In the genomic region with DNA sequence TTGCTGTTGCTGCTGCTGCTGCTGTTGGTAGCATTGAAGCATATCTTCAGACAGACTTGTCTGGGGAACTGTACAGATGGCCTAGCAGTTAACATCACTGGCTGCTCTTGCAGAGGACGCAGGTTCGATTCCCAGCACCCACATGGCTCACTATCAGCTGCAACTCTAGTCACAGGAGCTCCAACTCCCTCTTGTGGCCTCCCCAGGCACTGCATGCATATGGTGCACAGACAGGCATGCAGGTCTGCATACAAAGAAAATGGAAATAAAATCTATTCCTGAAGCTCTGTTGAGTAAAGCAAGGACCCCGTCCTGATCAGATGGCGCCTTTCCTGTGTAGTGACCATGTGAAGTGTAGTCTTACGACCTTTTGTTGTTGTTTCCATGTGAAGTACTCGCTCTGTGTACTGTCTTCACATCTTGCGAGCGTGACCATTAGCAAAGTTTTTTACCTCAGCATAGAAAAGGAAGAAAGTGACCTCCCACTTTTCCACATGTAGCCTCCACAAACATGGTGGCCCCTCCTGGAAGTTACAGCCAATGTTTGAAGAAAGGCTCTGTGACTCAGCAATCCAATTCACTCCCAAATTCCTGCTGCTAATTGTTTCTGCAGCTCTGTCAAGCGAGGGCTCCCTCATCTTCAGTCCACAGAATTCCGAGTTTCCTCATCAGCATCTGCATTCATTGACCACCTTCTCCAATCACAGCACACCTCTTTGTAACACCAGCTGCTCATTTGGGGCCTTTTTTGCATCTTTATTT, we compare ENCODE assay signal across 11 mouse cellular contexts.
DNase-seq lines count a peak whose midpoint lies in the region; ATAC-seq and TF ChIP-seq lines count a peak whose summit lies in the region.
"Had no signal": no experiment of that assay in that cellular context is flagged by ENCODE, and none has a peak within 500 bp of the region (broad histone marks: within the 10 kb centered on the region; RNA-seq: fewer than 3 reads in every experiment).

No protein-coding gene starts in this region.

- 90% methylated on average over 10 of the region's 10 CpGs for WGBS in kidney, adult 2 months
- 76% methylated on average over 10 of the region's 10 CpGs for WGBS in kidney, embryonic 14.5 days
- 91% methylated on average over 10 of the region's 10 CpGs for WGBS in midbrain, postnatal 0 days
- 88% methylated on average over 10 of the region's 10 CpGs for WGBS in midbrain, embryonic 14.5 days
- 79% methylated on average over 10 of the region's 10 CpGs for WGBS in stomach, embryonic 14.5 days

- no peak for ATAC-seq in kidney, embryonic 14.5 days (ENCODE audit: low FRiP score, low TSS enrichment)
- no peak for ATAC-seq in midbrain, postnatal 0 days (ENCODE audit: low FRiP score)
- ATAC-seq in midbrain, embryonic 14.5 days (ENCODE audit: low FRiP score, low TSS enrichment) = no peak
- ATAC-seq in stomach, embryonic 14.5 days (ENCODE audit: insufficient number of reproducible peaks, insufficient read depth, low FRiP score, low read depth) = no peak

- no peak overlapping the region for H3K4me3 ChIP-seq in kidney, adult 2 months (ENCODE audit: insufficient read depth, low read depth, low read length)
- H3K4me3 ChIP-seq in kidney, embryonic 14.5 days (ENCODE audit: low read length) = no peak overlapping the region
- no peak overlapping the region for H3K4me3 ChIP-seq in midbrain, postnatal 0 days (ENCODE audit: low read depth, low read length)
- no peak overlapping the region for H3K4me3 ChIP-seq in midbrain, embryonic 14.5 days (replicated peaks; ENCODE audit: low read depth, low read length)
- no peak overlapping the region for H3K4me3 ChIP-seq in stomach, embryonic 14.5 days (ENCODE audit: low read depth, low read length)
- H3K4me3 ChIP-seq: midbrain, embryonic 12.5 days had no signal

- H3K9me3 ChIP-seq in kidney, embryonic 14.5 days (ENCODE audit: control insufficient read depth, low read length) = no peaks in the 10 kb centered on the region
- no peaks in the 10 kb centered on the region for H3K9me3 ChIP-seq in midbrain, postnatal 0 days (ENCODE audit: low read length)
- H3K9me3 ChIP-seq in midbrain, embryonic 14.5 days (ENCODE audit: control insufficient read depth, low read length) = no peaks in the 10 kb centered on the region
- H3K9me3 ChIP-seq in stomach, embryonic 14.5 days (ENCODE audit: control insufficient read depth, low read depth, low read length) = no peaks in the 10 kb centered on the region

- H3K9ac ChIP-seq in kidney, embryonic 14.5 days (ENCODE audit: low read depth, low read length) = no peak overlapping the region
- no peak overlapping the region for H3K9ac ChIP-seq in midbrain, postnatal 0 days (replicated peaks; ENCODE audit: low read length, poor library complexity, severe bottlenecking)
- H3K9ac ChIP-seq in midbrain, embryonic 14.5 days (replicated peaks; ENCODE audit: low read length) = no peak overlapping the region
- no peak overlapping the region for H3K9ac ChIP-seq in stomach, embryonic 14.5 days (replicated peaks; ENCODE audit: low read depth, low read length)
- H3K9ac ChIP-seq: hindbrain, embryonic 14.5 days; midbrain, embryonic 12.5 days had no signal

- no peaks in the 10 kb centered on the region for H3K36me3 ChIP-seq in kidney, adult 2 months (ENCODE audit: control insufficient read depth, insufficient read depth, low read length)
- no peaks in the 10 kb centered on the region for H3K36me3 ChIP-seq in kidney, embryonic 14.5 days (ENCODE audit: control insufficient read depth, insufficient read depth, low read length)
- no peaks in the 10 kb centered on the region for H3K36me3 ChIP-seq in midbrain, postnatal 0 days (ENCODE audit: insufficient read depth, low read length)
- no peaks in the 10 kb centered on the region; the same call in 1 of the 2 replicates for H3K36me3 ChIP-seq in midbrain, embryonic 14.5 days (ENCODE audit: control insufficient read depth, insufficient read depth, low read length)
- no peaks in the 10 kb centered on the region for H3K36me3 ChIP-seq in stomach, embryonic 14.5 days (ENCODE audit: control insufficient read depth, insufficient read depth, low read length)
- H3K36me3 ChIP-seq: midbrain, embryonic 12.5 days had no signal

- DNase-seq in kidney, adult 2 months = no peak
- DNase-seq in midbrain, postnatal 0 days (ENCODE audit: low spot score) = no peak
- DNase-seq in midbrain, embryonic 14.5 days = no peak
- peak; percentile 69 for DNase-seq in ZHBTc4 (ENCODE audit: low read depth, low spot score)
- DNase-seq in gastrocnemius, postnatal 25 days = no peak
- no peak for DNase-seq in gastrocnemius, adult 8-10 months (ENCODE audit: low spot score in 2 of 2)
- DNase-seq: thymus, postnatal 14 days had no signal

- H3K27me3 ChIP-seq in kidney, adult 2 months (replicated peaks; ENCODE audit: control insufficient read depth, insufficient read depth, low read length) = no peaks in the 10 kb centered on the region
- H3K27me3 ChIP-seq in kidney, embryonic 14.5 days (ENCODE audit: control insufficient read depth, insufficient read depth, low read length) = no peaks in the 10 kb centered on the region
- H3K27me3 ChIP-seq in midbrain, postnatal 0 days (ENCODE audit: insufficient read depth, low read length) = no peaks in the 10 kb centered on the region
- H3K27me3 ChIP-seq in midbrain, embryonic 14.5 days (ENCODE audit: control insufficient read depth, insufficient read depth, low read length) = no peaks in the 10 kb centered on the region
- H3K27me3 ChIP-seq in stomach, embryonic 14.5 days (ENCODE audit: control insufficient read depth, insufficient read depth, low read length) = no peaks in the 10 kb centered on the region
- H3K27me3 ChIP-seq: midbrain, embryonic 12.5 days had no signal

- no peak overlapping the region for H3K27ac ChIP-seq in kidney, adult 2 months (ENCODE audit: insufficient read depth, low read depth, low read length)
- H3K27ac ChIP-seq in kidney, embryonic 14.5 days (ENCODE audit: low read depth, low read length) = no peak overlapping the region
- no peak overlapping the region for H3K27ac ChIP-seq in midbrain, postnatal 0 days (ENCODE audit: low read depth, low read length)
- H3K27ac ChIP-seq in midbrain, embryonic 14.5 days (replicated peaks; ENCODE audit: low read depth, low read length) = no peak overlapping the region
- peak overlapping the region; percentile 4; the same call in 1 of the 2 replicates for H3K27ac ChIP-seq in stomach, embryonic 14.5 days (ENCODE audit: low read length)
- H3K27ac ChIP-seq: hindbrain, embryonic 14.5 days; midbrain, embryonic 12.5 days had no signal

- no peak for TF ChIP-seq POLR2A in kidney, adult 2 months (IDR thresholded peaks at IDR 0.05; ENCODE audit: low read depth, low read length)

- TF ChIP-seq CTCF in kidney, adult 2 months (conservative IDR thresholded peaks at IDR 0.05; ENCODE audit: insufficient read depth, insufficient read length, low read depth, low read length) = 0 out of 2 replicates have a peak, but pooled peaks have one; percentile 24
- TF ChIP-seq CTCF in midbrain, postnatal 0 days (IDR thresholded peaks at IDR 0.05) = peak; percentile 41

- H3K4me1 ChIP-seq in kidney, adult 2 months (ENCODE audit: control insufficient read depth, insufficient read depth, low read length) = no peaks in the 10 kb centered on the region
- peaks cover 10% of the 10 kb centered on the region; the same call in 1 of the 2 replicates for H3K4me1 ChIP-seq in kidney, embryonic 14.5 days (ENCODE audit: control insufficient read depth, insufficient read depth, low read length)
- H3K4me1 ChIP-seq in midbrain, postnatal 0 days (ENCODE audit: insufficient read depth, low read length) = no peaks in the 10 kb centered on the region
- no peaks in the 10 kb centered on the region for H3K4me1 ChIP-seq in midbrain, embryonic 14.5 days (ENCODE audit: control insufficient read depth, insufficient read depth, low read length)
- peaks cover 9% of the 10 kb centered on the region; the same call in 1 of the 2 replicates for H3K4me1 ChIP-seq in stomach, embryonic 14.5 days (ENCODE audit: control insufficient read depth, insufficient read depth, low read length)

- H3K4me2 ChIP-seq in kidney, embryonic 14.5 days (replicated peaks; ENCODE audit: low read depth, low read length) = no peak overlapping the region
- no peak overlapping the region for H3K4me2 ChIP-seq in midbrain, postnatal 0 days (ENCODE audit: low read depth, low read length, poor library complexity, severe bottlenecking)
- no peak overlapping the region for H3K4me2 ChIP-seq in midbrain, embryonic 14.5 days (ENCODE audit: low read length)
- H3K4me2 ChIP-seq in stomach, embryonic 14.5 days (replicated peaks; ENCODE audit: low read depth, low read length) = no peak overlapping the region
- H3K4me2 ChIP-seq: hindbrain, embryonic 14.5 days; midbrain, embryonic 12.5 days had no signal
